Mouse (Mus musculus) neural tube, embryonic 12.5 days (tissue): ENCODE measurements around the gene Papln. TPM values are rescaled to one million over a fixed set of nuclear protein-coding genes. Genes with fewer than 3 reads are reported as not detected.

Experiments used
- ATAC-seq: fragments of 200-750 bp; cut with Nextera tagmentation; 2 replicates; pipeline ENCODE4 v1.8.0; 2017; ENCODE audit warnings: low read depth, mild to moderate bottlenecking, moderate TSS enrichment, moderate library complexity; ENCODE audit not compliant: low FRiP score
- H3K27ac ChIP-seq: fragments of 300-500 bp; sonication (generic); 2 replicates; pipeline ENCODE4 v1.5.1; 2016
- H3K27me3 ChIP-seq: fragments of 300-500 bp; sonication (generic); replicated peaks from 2 replicates; pipeline ENCODE4 v1.6.1; 2016; ENCODE audit warnings: mild to moderate bottlenecking
- H3K36me3 ChIP-seq: fragments of 300-500 bp; sonication (generic); 2 replicates; pipeline ENCODE4 v1.6.1; 2016; ENCODE audit warnings: mild to moderate bottlenecking
- H3K4me1 ChIP-seq: fragments of 300-500 bp; sonication (generic); 2 replicates; pipeline ENCODE4 v1.6.1; 2016
- H3K4me2 ChIP-seq: fragments of 300-500 bp; sonication (generic); replicated peaks from 2 replicates; pipeline ENCODE4 v1.6.1; 2016; ENCODE audit warnings: mild to moderate bottlenecking
- H3K4me3 ChIP-seq: fragments of 300-500 bp; sonication (generic); 2 replicates; pipeline ENCODE4 v1.5.1; 2016
- H3K9ac ChIP-seq: fragments of 300-500 bp; sonication (generic); 2 replicates; pipeline ENCODE4 v1.6.1; 2016; ENCODE audit warnings: mild to moderate bottlenecking
- H3K9me3 ChIP-seq: fragments of 300-500 bp; sonication (generic); 2 replicates; pipeline ENCODE4 v1.6.1; 2016; ENCODE audit warnings: mild to moderate bottlenecking
- WGBS: fragments of 180-500 bp; shearing (Covaris S2); methylation state at CpG from one replicate; pipeline ENCODE4 v1.1.7; 2016; 5-methylcytosine and 5-hydroxymethylcytosine counted together
- polyA plus RNA-seq: library from polyadenylated mRNA; unstranded; fragments of >200 nt; fragmentation: Nextera tagmentation; extraction: Ambion mirVana; gene quantifications from 2 replicates; pipeline ENCODE4 v1.2.1, GENCODE M21; 2016

Gene Papln
- polyA plus RNA-seq, 1 experiment from 2014 or later: 0.09 TPM

- Histone ChIP-seq H3K4me1 (peaks cover 11% of the 10 kb centered on the region), H3K9ac (peak overlapping the region; percentile 36), H3K9me3 (no peaks in the 10 kb centered on the region), H3K4me2 (peak overlapping the region; percentile 50), H3K27ac (no peak overlapping the region), H3K4me3 (no peak overlapping the region), H3K27me3 (no peaks in the 10 kb centered on the region), H3K36me3 (no peaks in the 10 kb centered on the region)
- 7% methylated on average over 25 of the region's 25 CpGs for WGBS
- ATAC-seq: peak; percentile 56
Observed at GRCm38 (mm10) chr12:83770418-83771256, 7.2 kb downstream of the Papln start.

DNA sequence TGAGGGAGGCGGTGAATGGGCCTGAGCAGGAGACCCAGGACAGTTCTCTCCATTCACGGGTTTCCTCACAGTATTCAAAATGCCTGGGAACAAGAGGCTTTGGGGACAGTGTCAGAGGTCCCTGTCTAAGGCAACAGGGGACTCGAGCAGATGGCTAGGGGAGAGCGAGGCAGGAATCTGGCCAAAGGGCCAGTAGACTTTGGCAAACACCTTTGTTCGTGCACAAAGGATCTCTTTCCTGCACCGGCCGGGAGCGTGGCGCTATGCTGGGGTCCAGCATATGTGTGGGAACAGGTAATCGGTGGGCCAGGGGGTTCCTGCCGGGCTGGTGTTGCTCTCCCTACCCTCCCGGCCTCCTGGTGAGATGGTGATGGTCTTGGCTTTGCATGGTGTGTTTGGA, 12.2 kb downstream of the Papln start:
- Histone ChIP-seq H3K27ac (no peak overlapping the region), H3K27me3 (no peaks in the 10 kb centered on the region), H3K4me2 (no peak overlapping the region), H3K9me3 (no peaks in the 10 kb centered on the region), H3K4me3 (no peak overlapping the region), H3K36me3 (no peaks in the 10 kb centered on the region), H3K9ac (no peak overlapping the region), H3K4me1 (peaks cover 3% of the 10 kb centered on the region)
- ATAC-seq: no peak
- WGBS: 69% methylated on average over 12 of the region's 12 CpGs

DNA sequence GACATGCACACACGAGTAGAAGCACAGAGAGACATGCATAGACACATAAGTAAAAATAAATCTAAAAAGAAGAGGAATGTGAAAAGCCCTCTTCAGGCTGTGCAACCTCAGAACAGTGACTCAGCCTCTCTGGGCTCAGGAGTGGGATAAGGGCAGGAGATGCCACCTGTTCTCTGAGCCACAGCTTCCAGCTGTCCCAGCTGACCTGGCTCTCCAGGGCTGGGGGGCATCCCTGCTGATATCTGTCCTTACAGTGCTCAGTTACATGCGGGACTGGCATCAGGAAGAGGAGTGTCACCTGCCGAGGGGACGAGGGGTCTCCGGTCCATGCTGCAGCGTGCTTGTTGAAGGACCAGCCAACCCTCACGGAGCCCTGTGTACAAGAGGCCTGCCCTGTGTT, 13.3 kb downstream of the Papln start:
- no peak overlapping the region for H3K4me2 ChIP-seq
- WGBS: 91% methylated on average over 7 of the region's 7 CpGs
- no peak for ATAC-seq
- H3K4me3 ChIP-seq: no peak overlapping the region
- H3K27ac ChIP-seq: no peak overlapping the region
- peaks cover 8% of the 10 kb centered on the region; the same call in 1 of the 2 replicates for H3K4me1 ChIP-seq
- H3K9ac ChIP-seq: no peak overlapping the region
- no peaks in the 10 kb centered on the region for H3K36me3 ChIP-seq
- no peaks in the 10 kb centered on the region for H3K9me3 ChIP-seq
- no peaks in the 10 kb centered on the region for H3K27me3 ChIP-seq

DNA sequence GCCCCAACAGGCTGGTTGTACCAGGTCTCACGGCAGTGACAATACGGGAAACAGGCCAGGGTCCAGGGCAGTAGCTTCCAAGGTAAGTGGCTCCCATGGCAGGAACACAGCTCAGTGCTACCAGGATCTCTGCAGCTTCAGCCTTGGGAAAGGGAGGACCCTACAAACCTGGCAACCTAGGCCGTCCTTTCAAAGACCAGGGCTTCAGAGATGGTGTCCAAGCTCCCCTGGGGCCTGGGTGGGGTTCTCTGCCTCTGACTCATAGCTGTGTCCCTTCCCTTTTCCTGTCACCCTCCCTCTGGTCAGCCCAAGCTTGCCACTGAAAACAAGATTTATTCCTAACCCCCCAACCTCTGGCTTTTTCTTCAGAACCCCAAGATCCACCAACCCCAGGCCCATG, 16.7 kb downstream of the Papln start:
- no peaks in the 10 kb centered on the region for H3K36me3 ChIP-seq
- H3K4me3 ChIP-seq: no peak overlapping the region
- ATAC-seq: no peak
- no peak overlapping the region for H3K9ac ChIP-seq
- peaks cover 12% of the 10 kb centered on the region; the same call in 1 of the 2 replicates for H3K4me1 ChIP-seq
- no peaks in the 10 kb centered on the region for H3K27me3 ChIP-seq
- WGBS: 85% methylated on average over 3 of the region's 3 CpGs
- H3K4me2 ChIP-seq: no peak overlapping the region
- no peak overlapping the region for H3K27ac ChIP-seq
- no peaks in the 10 kb centered on the region for H3K9me3 ChIP-seq

- WGBS: 66% methylated on average over 7 of the region's 7 CpGs
- H3K27ac ChIP-seq: no peak overlapping the region
Observed at GRCm38 (mm10) chr12:83781204-83781603, 17.8 kb downstream of the Papln start.

DNA sequence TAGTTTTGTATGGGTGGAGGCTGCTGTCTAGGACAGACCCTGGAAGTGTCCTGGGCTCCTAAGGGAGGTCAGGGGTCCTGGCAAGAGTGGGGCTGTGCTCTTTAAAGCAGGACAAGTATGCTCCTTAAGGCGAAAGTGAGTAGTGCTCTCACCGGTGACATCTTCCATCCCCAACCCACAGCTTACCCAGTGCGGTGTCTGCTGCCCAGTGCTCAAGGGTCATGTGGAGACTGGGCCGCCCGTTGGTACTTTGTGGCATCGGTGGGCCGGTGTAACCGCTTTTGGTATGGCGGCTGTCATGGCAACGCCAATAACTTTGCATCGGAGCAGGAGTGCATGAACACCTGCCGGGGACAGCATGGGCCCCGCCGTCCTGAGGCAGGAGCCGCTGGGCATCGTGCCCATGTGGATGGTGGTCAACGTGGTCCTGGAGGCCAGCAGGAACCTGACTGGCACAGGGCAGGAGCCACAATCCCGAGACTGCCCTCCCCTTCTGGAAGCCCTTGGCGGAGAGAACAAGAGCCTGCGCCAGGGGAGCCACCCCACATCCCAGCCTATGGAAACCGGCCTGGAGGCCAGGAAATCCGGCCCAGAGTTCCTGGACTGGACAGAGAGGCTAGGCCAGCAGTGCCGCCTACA, 18.3 kb downstream of the Papln start:
- no peak overlapping the region for H3K4me2 ChIP-seq
- no peak overlapping the region for H3K4me3 ChIP-seq
- no peak overlapping the region for H3K27ac ChIP-seq
- no peaks in the 10 kb centered on the region for H3K27me3 ChIP-seq
- 78% methylated on average over 23 of the region's 23 CpGs for WGBS
- ATAC-seq: no peak
- H3K4me1 ChIP-seq: peaks cover 12% of the 10 kb centered on the region; the same call in 1 of the 2 replicates
- no peaks in the 10 kb centered on the region for H3K36me3 ChIP-seq
- H3K9ac ChIP-seq: no peak overlapping the region
- no peaks in the 10 kb centered on the region for H3K9me3 ChIP-seq

More at GRCm38 (mm10) chr12:83781204-83781603, 17.8 kb downstream of the Papln start:
- H3K27me3 ChIP-seq: no peaks in the 10 kb centered on the region
- ATAC-seq: no peak
- H3K36me3 ChIP-seq: no peaks in the 10 kb centered on the region
- H3K4me2 ChIP-seq: no peak overlapping the region
- H3K9me3 ChIP-seq: no peaks in the 10 kb centered on the region
- no peak overlapping the region for H3K9ac ChIP-seq
- H3K4me1 ChIP-seq: peaks cover 12% of the 10 kb centered on the region; the same call in 1 of the 2 replicates
- H3K4me3 ChIP-seq: no peak overlapping the region

DNA sequence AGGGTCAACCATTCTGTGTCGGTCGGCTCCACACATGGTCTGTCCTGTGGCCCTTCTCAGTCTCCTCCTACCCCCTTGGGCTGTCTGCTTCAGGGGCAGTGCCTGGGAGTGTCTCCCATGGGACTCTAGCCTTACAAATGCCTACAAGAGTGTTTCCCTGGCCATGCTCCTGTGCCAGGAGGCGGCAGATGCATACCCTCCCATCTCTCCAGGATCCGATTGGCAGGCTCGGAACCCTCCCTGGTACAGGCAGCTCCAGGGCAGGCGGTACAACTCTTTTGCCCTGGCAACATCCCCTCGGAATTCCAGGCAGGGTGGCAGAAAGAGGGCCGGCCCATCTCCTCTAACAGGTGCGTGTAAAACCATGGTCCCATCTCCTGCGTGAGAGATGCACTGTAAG, 19.2 kb downstream of the Papln start:
- Histone ChIP-seq H3K36me3 (no peaks in the 10 kb centered on the region), H3K9me3 (no peaks in the 10 kb centered on the region), H3K27me3 (no peaks in the 10 kb centered on the region), H3K27ac (no peak overlapping the region), H3K4me1 (peaks cover 12% of the 10 kb centered on the region; the same call in 1 of the 2 replicates), H3K4me3 (no peak overlapping the region), H3K4me2 (no peak overlapping the region), H3K9ac (no peak overlapping the region)
- 90% methylated on average over 10 of the region's 10 CpGs for WGBS
- no peak for ATAC-seq

- Histone ChIP-seq H3K27me3 (no peaks in the 10 kb centered on the region), H3K27ac (no peak overlapping the region), H3K4me2 (no peak overlapping the region), H3K9ac (no peak overlapping the region), H3K4me1 (peaks cover 12% of the 10 kb centered on the region; the same call in 1 of the 2 replicates), H3K4me3 (no peak overlapping the region), H3K36me3 (no peaks in the 10 kb centered on the region), H3K9me3 (no peaks in the 10 kb centered on the region)
- WGBS: 73% methylated on average over 4 of the region's 4 CpGs
- ATAC-seq: no peak
Observed at GRCm38 (mm10) chr12:83785305-83785704, 21.9 kb downstream of the Papln start.

GRCm38 (mm10) chr12:83789051-83789780, 25.8 kb downstream of the Papln start:
- Histone ChIP-seq H3K9me3 (no peaks in the 10 kb centered on the region), H3K36me3 (peaks cover 17% of the 10 kb centered on the region), H3K4me1 (no peaks in the 10 kb centered on the region), H3K4me2 (no peak overlapping the region), H3K27me3 (no peaks in the 10 kb centered on the region), H3K9ac (no peak overlapping the region), H3K4me3 (no peak overlapping the region), H3K27ac (no peak overlapping the region)
- 88% methylated on average over 17 of the region's 17 CpGs for WGBS
- ATAC-seq: no peak

DNA sequence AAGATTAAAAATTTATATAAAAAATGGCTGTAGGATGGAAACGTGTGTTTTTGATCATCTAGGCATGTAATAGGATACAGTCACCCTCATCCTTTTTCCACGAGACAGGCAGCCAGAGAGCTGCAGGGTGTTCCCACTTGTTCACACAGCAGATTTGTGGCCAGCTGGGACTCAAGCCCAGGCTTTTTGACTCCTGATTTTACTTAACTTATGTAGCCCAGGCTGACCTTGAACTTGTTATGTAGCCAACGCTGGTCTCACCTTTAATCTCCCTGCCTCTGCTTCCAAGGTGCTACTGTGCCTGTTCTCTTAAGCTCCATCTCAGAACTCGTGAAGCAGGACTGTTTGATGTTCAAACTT, 26.3 kb downstream of the Papln start:
- H3K27me3 ChIP-seq: no peaks in the 10 kb centered on the region
- no peak overlapping the region for H3K27ac ChIP-seq
- no peak overlapping the region for H3K9ac ChIP-seq
- 58% methylated on average over 4 of the region's 4 CpGs for WGBS
- H3K36me3 ChIP-seq: peaks cover 17% of the 10 kb centered on the region
- no peak overlapping the region for H3K4me3 ChIP-seq
- no peak overlapping the region for H3K4me2 ChIP-seq
- no peaks in the 10 kb centered on the region for H3K9me3 ChIP-seq
- H3K4me1 ChIP-seq: no peaks in the 10 kb centered on the region
- no peak for ATAC-seq

GRCm38 (mm10) chr12:83790749-83791148, 27.3 kb downstream of the Papln start:
- WGBS: 91% methylated on average over 4 of the region's 4 CpGs
- Histone ChIP-seq H3K27me3 (no peaks in the 10 kb centered on the region), H3K9ac (no peak overlapping the region), H3K4me2 (no peak overlapping the region), H3K36me3 (peaks cover 27% of the 10 kb centered on the region), H3K9me3 (no peaks in the 10 kb centered on the region), H3K4me3 (no peak overlapping the region), H3K4me1 (no peaks in the 10 kb centered on the region), H3K27ac (no peak overlapping the region)
- ATAC-seq: no peak

GRCm38 (mm10) chr12:83791737-83792136, 28.3 kb downstream of the Papln start:
- H3K27ac ChIP-seq: no peak overlapping the region
- no peak overlapping the region for H3K4me3 ChIP-seq
- ATAC-seq: no peak
- WGBS: 91% methylated on average over 10 of the region's 10 CpGs
- H3K9ac ChIP-seq: no peak overlapping the region
- no peaks in the 10 kb centered on the region for H3K4me1 ChIP-seq
- peaks cover 34% of the 10 kb centered on the region for H3K36me3 ChIP-seq
- H3K9me3 ChIP-seq: no peaks in the 10 kb centered on the region
- no peaks in the 10 kb centered on the region for H3K27me3 ChIP-seq
- no peak overlapping the region for H3K4me2 ChIP-seq
